Mouse (Mus musculus) forebrain, embryonic 13.5 days (tissue): ENCODE measurements around the gene Ly6g5b. TPM values are rescaled to one million over a fixed set of nuclear protein-coding genes. Genes with fewer than 3 reads are reported as not detected.
A peak's percentile ranks its signal among the peaks of the same experiment; 100 is the strongest.
"Not testable (repeated sequence)": the region's sequence is repeated elsewhere in the genome, so short reads cannot be mapped to it uniquely, and the experiment has no call there.

Experiments used
- ATAC-seq: fragments of 200-750 bp; cut with Nextera tagmentation; 2 replicates; pipeline ENCODE4 v1.8.0; 2017
- H3K27ac ChIP-seq: fragments of 300-500 bp; sonication (generic); 2 replicates; pipeline ENCODE4 v1.5.1; 2015; ENCODE audit warnings: inconsistent platforms, mild to moderate bottlenecking, moderate library complexity
- H3K27me3 ChIP-seq: fragments of 300-500 bp; sonication (generic); 2 replicates; pipeline ENCODE4 v1.6.1; 2015; ENCODE audit warnings: mild to moderate bottlenecking, inconsistent platforms
- H3K36me3 ChIP-seq: fragments of 300-500 bp; sonication (generic); 2 replicates; pipeline ENCODE4 v1.6.1; 2015; ENCODE audit warnings: mild to moderate bottlenecking, inconsistent platforms; ENCODE audit not compliant: poor library complexity, severe bottlenecking
- H3K4me1 ChIP-seq: fragments of 300-500 bp; sonication (generic); 2 replicates; pipeline ENCODE4 v1.6.1; 2015; ENCODE audit warnings: inconsistent platforms
- H3K4me2 ChIP-seq: fragments of 300-500 bp; sonication (generic); 2 replicates; pipeline ENCODE4 v1.6.1; 2015; ENCODE audit warnings: inconsistent platforms, mild to moderate bottlenecking, moderate library complexity
- H3K4me3 ChIP-seq: fragments of 300-500 bp; sonication (generic); 2 replicates; pipeline ENCODE4 v1.5.1; 2015; ENCODE audit warnings: mild to moderate bottlenecking, inconsistent platforms
- H3K9ac ChIP-seq: fragments of 300-500 bp; sonication (generic); 2 replicates; pipeline ENCODE4 v1.6.1; 2015; ENCODE audit warnings: mild to moderate bottlenecking, inconsistent platforms
- H3K9me3 ChIP-seq: fragments of 300-500 bp; sonication (generic); replicated peaks from 2 replicates; pipeline ENCODE4 v1.6.1; 2016; ENCODE audit warnings: inconsistent platforms
- WGBS: fragments of 180-500 bp; shearing (Covaris S2); methylation state at CpG from one replicate; pipeline ENCODE4 v1.1.7; 2015; 5-methylcytosine and 5-hydroxymethylcytosine counted together
- polyA plus RNA-seq: library from polyadenylated mRNA; unstranded; fragments of >200 nt; fragmentation: Nextera tagmentation; extraction: Ambion mirVana; gene quantifications from 2 replicates; pipeline ENCODE4 v1.2.1, GENCODE M21; 2015

Gene Ly6g5b
- polyA plus RNA-seq, 1 experiment from 2014 or later = 1.3 TPM

- Histone ChIP-seq H3K4me3 (peak within 1 kb of the TSS; percentile 79), H3K4me2 (peak within 1 kb of the TSS; percentile 82), H3K9me3 (no peaks in the 10 kb centered on the region), H3K4me1 (peaks cover 28% of the 10 kb centered on the region), H3K36me3 (peaks cover 21% of the 10 kb centered on the region), H3K27ac (peak within 1 kb of the TSS; percentile 95), H3K27me3 (no peaks in the 10 kb centered on the region), H3K9ac (peak within 1 kb of the TSS; percentile 87)
- ATAC-seq = peak; percentile 94
- WGBS = under 1% methylated on average over 66 of the region's 66 CpGs
Observed at GRCm38 (mm10) chr17:35134801-35135590, 19.8 kb upstream of the Ly6g5b start, which contains the start of gene Bag6. Gene Bag6 (plus strand): TSS chr17:35135178.

DNA sequence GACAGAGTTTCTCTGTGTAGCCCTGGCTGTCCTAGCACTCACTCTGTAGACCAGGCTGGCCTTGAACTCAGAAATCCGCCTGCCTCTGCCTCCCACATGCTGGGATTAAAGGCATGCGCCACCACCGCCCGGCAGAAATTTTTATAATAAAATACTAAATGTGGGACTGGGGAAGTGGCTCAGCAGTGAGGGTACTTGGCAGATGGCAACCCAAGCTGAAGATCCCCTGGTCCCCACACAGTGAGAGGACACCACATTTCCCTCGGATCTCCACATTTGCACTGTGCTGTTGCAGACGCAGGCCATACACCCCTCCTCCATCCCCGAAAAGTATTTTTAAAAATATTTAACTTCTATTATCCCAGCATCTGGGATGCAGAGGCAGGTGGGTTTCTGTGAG, 18.3 kb upstream of the Ly6g5b start:
- H3K9me3 ChIP-seq = no peaks in the 10 kb centered on the region
- no peak overlapping the region for H3K4me3 ChIP-seq
- peaks cover 13% of the 10 kb centered on the region for H3K36me3 ChIP-seq
- WGBS = 97% methylated on average over 7 of the region's 7 CpGs
- no peak overlapping the region for H3K4me2 ChIP-seq
- ATAC-seq = no peak
- H3K9ac ChIP-seq = no peak overlapping the region
- no peak overlapping the region for H3K27ac ChIP-seq
- H3K4me1 ChIP-seq = peaks cover 24% of the 10 kb centered on the region
- no peaks in the 10 kb centered on the region for H3K27me3 ChIP-seq

DNA sequence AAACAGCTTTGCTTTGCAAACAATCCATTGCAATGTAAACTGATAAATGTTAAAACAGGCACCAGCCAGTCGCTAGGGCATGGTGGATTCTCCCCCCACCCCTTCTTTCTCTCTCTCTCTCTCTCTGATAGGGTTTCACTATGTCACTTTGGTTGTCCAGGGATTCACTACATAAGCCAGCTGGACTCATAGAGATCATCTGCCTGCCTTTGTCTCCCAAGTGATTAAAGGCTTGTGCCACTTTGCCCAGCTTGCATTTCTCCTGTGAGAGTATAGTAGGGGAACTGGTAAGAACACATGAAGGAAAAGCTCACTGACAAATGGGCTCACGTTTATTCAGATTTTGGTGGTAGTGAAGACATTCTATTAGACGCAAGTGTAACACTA, 16.9 kb upstream of the Ly6g5b start:
- H3K36me3 ChIP-seq = peaks cover 13% of the 10 kb centered on the region
- H3K4me3 ChIP-seq = no peak overlapping the region
- H3K4me2 ChIP-seq = no peak overlapping the region
- no peak for ATAC-seq
- peaks cover 17% of the 10 kb centered on the region for H3K4me1 ChIP-seq
- no peaks in the 10 kb centered on the region for H3K27me3 ChIP-seq
- H3K9ac ChIP-seq = no peak overlapping the region
- WGBS = 75% methylated on average over 3 of the region's 3 CpGs
- no peaks in the 10 kb centered on the region for H3K9me3 ChIP-seq
- H3K27ac ChIP-seq = no peak overlapping the region

GRCm38 (mm10) chr17:35131500-35132173, 16.4 kb upstream of the Ly6g5b start, which contains the start of gene Apom:
Gene Apom (minus strand): TSS chr17:35132050.
- H3K4me1 ChIP-seq = peaks cover 17% of the 10 kb centered on the region
- H3K9ac ChIP-seq = no peak within 1 kb of the TSS
- no peak within 1 kb of the TSS for H3K27ac ChIP-seq
- no peak within 1 kb of the TSS for H3K4me2 ChIP-seq
- no peak for ATAC-seq
- no peaks in the 10 kb centered on the region for H3K27me3 ChIP-seq
- no peak within 1 kb of the TSS for H3K4me3 ChIP-seq
- peaks cover 13% of the 10 kb centered on the region for H3K36me3 ChIP-seq
- WGBS = 84% methylated on average over 15 of the region's 15 CpGs
- H3K9me3 ChIP-seq = no peaks in the 10 kb centered on the region

GRCm38 (mm10) chr17:35131038-35131437, 15.8 kb upstream of the Ly6g5b start:
- Histone ChIP-seq H3K27me3 (no peaks in the 10 kb centered on the region), H3K9ac (no peak overlapping the region), H3K4me1 (peaks cover 18% of the 10 kb centered on the region), H3K4me2 (no peak overlapping the region), H3K36me3 (peaks cover 13% of the 10 kb centered on the region), H3K4me3 (no peak overlapping the region), H3K27ac (no peak overlapping the region), H3K9me3 (no peaks in the 10 kb centered on the region)
- 91% methylated on average over 8 of the region's 8 CpGs for WGBS
- no peak for ATAC-seq

DNA sequence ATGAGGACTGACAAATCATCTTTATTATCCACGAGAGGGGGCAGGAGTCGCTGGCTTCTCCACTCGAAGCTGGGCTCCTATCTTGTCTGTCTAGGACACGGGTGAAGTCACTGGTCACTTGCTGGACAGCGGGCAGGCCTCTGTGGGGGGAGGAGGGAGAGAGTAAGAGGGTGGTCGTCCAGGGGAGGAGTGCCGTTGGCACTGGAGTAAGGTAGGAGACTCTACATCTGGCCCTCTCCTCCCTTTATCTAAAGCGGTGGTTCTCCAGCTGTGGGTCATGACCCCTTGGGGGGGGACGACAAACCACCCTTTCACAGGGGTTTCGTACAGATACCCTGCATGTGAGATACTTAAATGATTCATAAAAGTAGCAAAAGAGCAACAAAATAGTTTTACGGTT, 13.8 kb upstream of the Ly6g5b start:
- no peak for ATAC-seq
- Histone ChIP-seq H3K4me3 (no peak overlapping the region), H3K27me3 (no peaks in the 10 kb centered on the region), H3K9me3 (no peaks in the 10 kb centered on the region), H3K4me2 (no peak overlapping the region), H3K9ac (no peak overlapping the region), H3K36me3 (peaks cover 25% of the 10 kb centered on the region), H3K27ac (no peak overlapping the region), H3K4me1 (peaks cover 29% of the 10 kb centered on the region)
- WGBS = 78% methylated on average over 11 of the region's 11 CpGs

DNA sequence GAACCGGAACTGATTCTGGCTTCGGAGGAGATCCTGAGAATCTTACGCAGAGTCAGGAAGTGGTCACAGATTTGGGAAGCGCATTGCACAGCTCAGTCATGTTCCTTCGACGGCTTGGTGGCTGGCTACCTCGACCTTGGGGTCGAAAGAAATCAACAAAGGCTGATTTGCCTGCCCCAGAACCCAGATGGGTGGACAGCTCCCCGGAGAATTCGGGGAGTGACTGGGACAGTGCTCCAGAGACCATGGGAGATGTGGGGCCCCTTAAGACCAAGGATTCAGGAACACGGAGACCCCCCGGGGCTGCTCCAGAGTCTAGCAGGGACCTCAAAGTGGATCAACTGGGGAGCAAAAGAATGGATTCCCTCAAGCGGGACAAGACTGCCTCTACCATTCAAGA, 11.8 kb upstream of the Ly6g5b start:
- no peak overlapping the region for H3K27ac ChIP-seq
- WGBS = 75% methylated on average over 13 of the region's 13 CpGs
- peak overlapping the region; percentile 87 for H3K9ac ChIP-seq
- peaks cover 36% of the 10 kb centered on the region for H3K36me3 ChIP-seq
- H3K9me3 ChIP-seq = no peaks in the 10 kb centered on the region
- no peaks in the 10 kb centered on the region for H3K27me3 ChIP-seq
- peaks cover 38% of the 10 kb centered on the region for H3K4me1 ChIP-seq
- H3K4me2 ChIP-seq = peak overlapping the region; percentile 86
- H3K4me3 ChIP-seq = peak overlapping the region; percentile 68
- no peak for ATAC-seq

- H3K4me1 ChIP-seq = peaks cover 38% of the 10 kb centered on the region
- WGBS = under 1% methylated on average over 36 of the region's 36 CpGs
- peaks cover 36% of the 10 kb centered on the region for H3K36me3 ChIP-seq
- no peaks in the 10 kb centered on the region for H3K9me3 ChIP-seq
- H3K4me2 ChIP-seq = peak within 1 kb of the TSS; percentile 86
- peak within 1 kb of the TSS; percentile 68 for H3K4me3 ChIP-seq
- H3K27ac ChIP-seq = peak within 1 kb of the TSS; percentile 72
- H3K27me3 ChIP-seq = no peaks in the 10 kb centered on the region
- peak; percentile 44 for ATAC-seq
- H3K9ac ChIP-seq = peak within 1 kb of the TSS; percentile 87
Observed at GRCm38 (mm10) chr17:35126206-35126611, 11.0 kb upstream of the Ly6g5b start, which contains the start of gene D17H6S53E. Gene D17H6S53E (plus strand): TSS chr17:35126373.

DNA sequence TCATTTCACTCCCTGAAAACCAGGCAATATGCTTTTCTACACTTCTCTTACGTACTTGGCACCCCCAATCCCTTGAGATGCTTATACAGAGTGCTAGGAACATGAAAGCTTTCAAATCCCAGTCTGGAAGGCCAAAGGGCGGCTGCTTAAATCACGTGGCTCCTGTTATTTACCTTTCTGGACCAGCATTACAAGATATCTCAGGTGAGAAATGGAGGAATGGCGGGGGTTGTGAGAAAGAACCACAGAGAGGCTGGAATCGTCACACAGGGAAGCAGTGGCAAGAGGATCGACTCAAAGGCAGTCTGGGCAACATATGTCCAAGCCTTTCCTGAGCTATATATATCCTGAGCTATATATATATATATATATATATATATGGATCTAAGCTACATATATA, 10.3 kb upstream of the Ly6g5b start:
- peak overlapping the region; percentile 68 for H3K4me3 ChIP-seq
- WGBS = 34% methylated on average over 6 of the region's 6 CpGs
- peak overlapping the region; percentile 87 for H3K9ac ChIP-seq
- H3K27ac ChIP-seq = peak overlapping the region; percentile 72; the same call in 1 of the 2 replicates
- no peaks in the 10 kb centered on the region for H3K27me3 ChIP-seq
- peak overlapping the region; percentile 86 for H3K4me2 ChIP-seq
- peaks cover 39% of the 10 kb centered on the region for H3K4me1 ChIP-seq
- H3K9me3 ChIP-seq = no peaks in the 10 kb centered on the region
- no peak for ATAC-seq
- peaks cover 36% of the 10 kb centered on the region for H3K36me3 ChIP-seq

GRCm38 (mm10) chr17:35125081-35125480, 9.9 kb upstream of the Ly6g5b start:
- Histone ChIP-seq H3K9me3 (no peaks in the 10 kb centered on the region), H3K9ac (0 out of 2 replicates have a peak overlapping the region, but pooled peaks have one; percentile 87), H3K27ac (no peak overlapping the region), H3K36me3 (peaks cover 36% of the 10 kb centered on the region), H3K4me1 (peaks cover 44% of the 10 kb centered on the region), H3K4me3 (0 out of 2 replicates have a peak overlapping the region, but pooled peaks have one; percentile 68), H3K27me3 (no peaks in the 10 kb centered on the region), H3K4me2 (0 out of 2 replicates have a peak overlapping the region, but pooled peaks have one; percentile 86)
- ATAC-seq = no peak
- WGBS = 100% methylated on average over 1 of the region's 1 CpGs

DNA sequence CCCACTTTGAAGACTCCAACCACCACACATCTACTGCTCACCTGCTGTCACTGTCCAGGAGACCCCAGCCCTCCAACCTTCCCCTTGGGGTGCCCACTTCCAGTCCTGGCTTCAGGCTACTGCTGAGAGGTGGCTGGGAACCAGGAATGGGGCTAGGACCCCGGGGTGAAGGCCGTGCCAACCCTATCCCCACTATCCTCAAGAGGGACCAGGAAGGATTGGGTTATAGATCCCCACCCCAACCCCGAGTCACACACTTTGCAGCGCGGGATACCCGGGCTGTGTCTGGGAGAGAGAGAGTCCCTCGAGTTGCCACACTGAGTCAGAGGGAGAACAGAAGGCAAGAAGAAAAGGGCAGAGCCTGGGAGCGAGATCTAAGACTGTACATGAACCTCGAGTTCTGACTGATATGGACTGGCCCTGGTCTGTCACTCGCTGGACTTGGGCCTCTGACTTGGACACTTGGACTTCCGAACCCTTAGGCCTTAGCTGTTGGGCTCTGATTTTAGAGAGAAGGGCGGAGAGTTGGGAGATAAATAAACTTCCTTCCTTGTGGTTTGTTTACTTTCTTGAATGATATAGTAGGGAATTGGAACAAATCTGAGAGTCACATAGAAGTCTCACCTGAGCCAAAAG, 9.2 kb upstream of the Ly6g5b start:
- ATAC-seq, H3K27me3 ChIP-seq, H3K4me2 ChIP-seq, H3K9me3 ChIP-seq, H3K27ac ChIP-seq, H3K4me3 ChIP-seq, H3K9ac ChIP-seq: not testable (repeated sequence)
- Histone ChIP-seq H3K36me3 (peaks cover 36% of the 10 kb centered on the region), H3K4me1 (peaks cover 50% of the 10 kb centered on the region)
- WGBS = 97% methylated on average over 12 of the region's 12 CpGs

DNA sequence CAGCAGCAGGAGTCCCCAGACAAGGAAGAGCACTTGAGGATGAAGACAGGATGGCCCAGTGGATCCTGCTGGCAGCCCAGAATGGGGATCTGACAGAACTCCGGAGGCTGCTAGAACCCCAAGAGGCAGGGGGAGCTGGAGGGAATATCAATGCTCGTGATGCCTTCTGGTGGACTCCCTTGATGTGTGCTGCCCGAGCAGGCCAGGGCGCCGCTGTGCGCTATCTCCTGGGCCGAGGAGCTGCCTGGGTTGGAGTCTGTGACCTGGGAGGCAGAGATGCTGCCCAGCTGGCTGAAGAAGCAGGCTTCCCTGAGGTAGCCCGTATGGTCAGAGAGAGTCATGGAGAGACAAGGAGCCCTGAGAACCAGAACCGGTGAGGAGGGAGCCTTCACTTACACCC, 8.1 kb upstream of the Ly6g5b start:
- 92% methylated on average over 9 of the region's 9 CpGs for WGBS
- H3K36me3 ChIP-seq = peaks cover 39% of the 10 kb centered on the region
- ATAC-seq, H3K4me3 ChIP-seq, H3K9me3 ChIP-seq, H3K4me2 ChIP-seq, H3K9ac ChIP-seq, H3K27ac ChIP-seq, H3K27me3 ChIP-seq: not testable (repeated sequence)
- H3K4me1 ChIP-seq = peaks cover 50% of the 10 kb centered on the region
